Mouse (Mus musculus): ENCODE data around the gene Slc6a17. TPM values are rescaled to one million over a fixed set of nuclear protein-coding genes. Genes with fewer than 3 reads are reported as not detected.

Slc6a17 gene
- total and polyA plus RNA-seq, 3 experiments: 0.04 TPM; not detected in 2

GRCm38 (mm10) chr3:107454280-107454679 is 63.5 kb downstream of the Slc6a17 start:
- Histone ChIP-seq H3K9ac (ENCODE audit: control insufficient read depth, low read depth, low read length, poor library complexity, severe bottlenecking) (no peak overlapping the region), H3K27me3 (ENCODE audit: control insufficient read depth in 1 of 2, insufficient read depth in 2 of 2, low read length in 2 of 2) (peaks cover 3% of the 10 kb centered on the region in 2 experiments; a peak in 3 of 4 replicates), H3K4me1 (ENCODE audit: control insufficient read depth in 1 of 2, insufficient read depth in 2 of 2, low read length in 2 of 2) (no peaks in the 10 kb centered on the region), H3K9me3 (replicated peaks; ENCODE audit: insufficient read depth, low read length) (no peaks in the 10 kb centered on the region), H3K79me2 (ENCODE audit: control insufficient read depth, insufficient read depth, low read length, poor library complexity) (no peaks in the 10 kb centered on the region), H3K4me3 (ENCODE audit: control insufficient read depth in 1 of 2, insufficient read depth in 1 of 2, low read depth in 2 of 2, low read length in 2 of 2) (no peak overlapping the region), H3K27ac (ENCODE audit: control insufficient read depth, low read depth, low read length) (no peak overlapping the region), H3K36me3 (ENCODE audit: control insufficient read depth in 1 of 2, insufficient read depth in 2 of 2, low read length in 2 of 2) (no peaks in the 10 kb centered on the region)
- TF ChIP-seq USF1 (IDR thresholded peaks at IDR 0.05; ENCODE audit: low read depth, low read length) (no peak), ZC3H11A (IDR thresholded peaks at IDR 0.05; ENCODE audit: low read depth, low read length) (no peak), MXI1 (IDR thresholded peaks at IDR 0.05; ENCODE audit: low read depth, low read length) (no peak), MYC (IDR thresholded peaks at IDR 0.05; ENCODE audit: low read depth, low read length) (no peak), UBTF (IDR thresholded peaks at IDR 0.05; ENCODE audit: borderline replicate concordance, insufficient read depth, low read depth, low read length) (no peak)
- DNase-seq (ENCODE audit: low read depth, low spot score): no peak

GRCm38 (mm10) chr3:107446822-107447221 is 71.0 kb downstream of the Slc6a17 start:
- TF ChIP-seq ZKSCAN1 (IDR thresholded peaks at IDR 0.05; ENCODE audit: low read depth, low read length) (no peak), MYB (IDR thresholded peaks at IDR 0.05; ENCODE audit: low read depth, low read length) (no peak), SMC3 (IDR thresholded peaks at IDR 0.05; ENCODE audit: low read depth, low read length) (no peak), SIN3A (IDR thresholded peaks at IDR 0.05; ENCODE audit: low read length) (no peak), KAT2A (conservative IDR thresholded peaks at IDR 0.05; ENCODE audit: low read depth, low read length) (no peak), RCOR1 (IDR thresholded peaks at IDR 0.05; ENCODE audit: low read depth, low read length) (no peak), TBP (IDR thresholded peaks at IDR 0.05; ENCODE audit: low read depth, low read length) (no peak), MAZ (IDR thresholded peaks at IDR 0.05; ENCODE audit: low read depth, low read length) (no peak), USF1 (IDR thresholded peaks at IDR 0.05; ENCODE audit: low read depth, low read length) (no peak), GABPA (IDR thresholded peaks at IDR 0.05; ENCODE audit: low read depth, low read length) (no peak), ZMIZ1 (IDR thresholded peaks at IDR 0.05; ENCODE audit: low read depth, low read length) (no peak), EP300 (IDR thresholded peaks at IDR 0.05; ENCODE audit: low read depth in 1 of 2, low read length in 2 of 2) (no peak), CHD2 (IDR thresholded peaks at IDR 0.05; ENCODE audit: low read length) (no peak), HCFC1 (IDR thresholded peaks at IDR 0.05; ENCODE audit: low read depth, low read length) (no peak)
- no peak for DNase-seq (ENCODE audit: low read depth, low spot score)
- Histone ChIP-seq H3K27me3 (ENCODE audit: control insufficient read depth in 1 of 2, insufficient read depth in 2 of 2, low read length in 2 of 2) (peaks cover 3% of the 10 kb centered on the region in 2 experiments; a peak in 3 of 4 replicates), H3K9ac (ENCODE audit: control insufficient read depth, low read depth, low read length, poor library complexity, severe bottlenecking) (no peak overlapping the region), H3K9me3 (replicated peaks; ENCODE audit: insufficient read depth, low read length) (no peaks in the 10 kb centered on the region), H3K79me2 (ENCODE audit: control insufficient read depth, insufficient read depth, low read length, poor library complexity) (no peaks in the 10 kb centered on the region), H3K36me3 (ENCODE audit: control insufficient read depth in 1 of 2, insufficient read depth in 2 of 2, low read length in 2 of 2) (no peaks in the 10 kb centered on the region), H3K4me3 (ENCODE audit: control insufficient read depth in 1 of 2, insufficient read depth in 1 of 2, low read depth in 2 of 2, low read length in 2 of 2) (no peak overlapping the region), H3K27ac (ENCODE audit: control insufficient read depth, low read depth, low read length) (no peak overlapping the region), H3K4me1 (ENCODE audit: control insufficient read depth in 1 of 2, insufficient read depth in 2 of 2, low read length in 2 of 2) (no peaks in the 10 kb centered on the region)
